Mouse (Mus musculus): ENCODE results near the gene Fstl1.

Gene Fstl1

DNA sequence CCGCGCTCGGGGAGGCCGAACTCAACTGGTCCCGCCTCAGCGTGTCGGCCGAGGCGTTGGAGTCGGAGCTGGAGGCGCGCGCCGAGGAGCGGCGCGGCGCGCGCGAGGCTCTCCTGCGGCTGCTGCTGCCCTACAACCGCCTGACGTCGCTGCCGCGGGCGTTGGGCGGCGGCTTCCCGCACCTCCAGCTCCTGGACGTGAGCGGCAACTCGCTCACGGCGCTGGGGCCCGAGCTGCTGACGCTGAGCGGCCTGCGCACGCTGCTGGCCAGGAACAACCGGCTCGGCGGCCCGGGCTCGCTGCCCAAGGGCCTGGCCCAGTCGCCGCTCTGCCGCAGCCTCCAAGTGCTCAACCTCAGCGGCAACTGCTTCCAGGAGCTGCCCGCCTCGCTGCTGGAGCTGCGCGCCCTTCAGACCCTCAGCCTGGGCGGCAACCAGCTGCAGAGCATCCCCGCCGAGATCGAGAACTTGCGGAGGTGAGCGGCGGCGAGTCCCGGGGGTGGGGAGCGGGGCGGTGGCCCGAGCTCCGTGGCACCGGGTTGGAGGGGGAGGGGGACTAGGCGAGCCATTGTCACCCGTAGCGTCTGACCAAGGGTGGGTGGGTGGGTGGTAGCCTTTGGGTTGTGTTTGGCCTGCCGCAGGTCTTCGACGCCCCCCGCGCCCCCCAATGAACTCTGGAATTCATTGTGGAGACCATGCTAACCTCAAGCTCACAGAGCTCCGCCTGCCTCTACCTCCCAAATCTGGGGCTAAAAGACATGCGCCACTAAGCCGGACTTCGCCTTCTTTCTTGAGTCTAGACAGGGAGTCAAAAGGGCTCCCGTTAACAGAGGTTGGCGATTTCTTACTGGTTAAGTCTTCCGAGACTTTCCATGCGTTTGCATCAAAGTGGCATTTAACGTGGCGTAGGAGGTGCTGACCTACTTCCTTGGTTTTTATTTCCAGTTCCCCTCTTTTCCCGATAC, 92.1 kb downstream of the Fstl1 start:
- DNase-seq (ENCODE audit: low read depth, low spot score) = peak; percentile 74

DNA sequence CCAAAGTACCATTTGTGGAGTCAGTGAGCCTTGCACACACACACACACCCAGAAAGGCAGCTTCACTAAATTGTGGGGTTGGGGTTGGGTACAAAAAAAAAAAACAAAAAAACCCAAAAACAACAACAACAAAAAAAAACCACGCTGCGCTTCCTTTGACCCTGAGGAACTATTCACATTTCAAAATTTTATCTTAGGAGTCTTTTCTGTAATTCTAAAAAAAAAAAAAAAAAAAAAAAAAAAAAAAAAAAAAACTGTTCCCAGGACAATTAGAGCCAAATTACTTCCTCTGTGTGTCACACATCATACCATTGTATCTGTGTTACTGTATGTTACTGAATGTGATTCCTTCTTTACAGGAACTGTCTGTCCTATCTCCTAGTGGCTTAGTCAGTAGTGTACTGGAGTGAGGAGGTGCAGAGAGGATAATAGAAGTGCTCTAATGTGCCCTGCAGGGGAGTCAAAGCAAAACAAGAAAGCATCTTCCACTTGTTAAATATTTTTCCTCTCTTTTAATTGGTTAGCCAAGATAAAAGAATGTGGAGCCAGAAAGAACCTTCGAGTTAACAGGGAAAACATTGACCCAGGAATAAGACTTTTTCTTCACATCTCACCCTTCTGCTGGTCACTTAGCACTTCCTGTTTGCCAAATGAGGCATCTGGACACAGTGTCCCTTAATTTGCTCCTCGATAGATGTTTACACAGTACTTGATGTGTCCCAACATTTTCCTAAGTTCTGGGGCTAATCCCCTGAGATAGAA, 93.0 kb downstream of the Fstl1 start:
- DNase-seq (ENCODE audit: low read depth, low spot score) = peak; percentile 30

DNA sequence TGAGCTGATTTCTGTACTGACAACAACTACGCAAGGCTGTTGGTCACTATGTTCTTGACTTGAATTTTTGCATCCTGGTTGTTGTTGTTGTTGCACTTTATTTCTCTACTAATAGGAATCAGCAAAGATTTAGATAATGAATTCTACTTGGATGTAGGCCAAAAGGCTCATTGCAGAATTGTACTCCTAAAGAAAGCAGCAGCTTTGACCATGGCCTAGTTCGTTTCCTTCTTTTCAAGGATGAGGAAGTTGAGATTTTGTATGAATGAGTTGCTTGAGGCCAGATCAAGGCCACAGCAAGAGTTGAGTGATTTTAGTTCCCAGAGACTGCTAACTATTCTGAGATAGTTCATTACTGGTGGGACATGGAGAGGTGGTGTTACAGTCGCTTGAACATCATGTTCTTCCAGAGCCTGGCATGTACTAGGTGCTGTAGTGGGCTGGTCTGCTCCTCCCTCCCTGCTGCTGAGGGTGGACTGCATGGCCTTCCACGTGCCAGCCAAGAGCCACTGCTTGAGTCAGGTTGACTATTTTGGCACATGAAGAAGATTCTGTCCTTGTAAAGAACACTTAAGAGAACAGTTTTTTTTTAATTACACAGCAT, 94.5 kb downstream of the Fstl1 start:
- no peak for DNase-seq (ENCODE audit: low read depth, low spot score)

DNA sequence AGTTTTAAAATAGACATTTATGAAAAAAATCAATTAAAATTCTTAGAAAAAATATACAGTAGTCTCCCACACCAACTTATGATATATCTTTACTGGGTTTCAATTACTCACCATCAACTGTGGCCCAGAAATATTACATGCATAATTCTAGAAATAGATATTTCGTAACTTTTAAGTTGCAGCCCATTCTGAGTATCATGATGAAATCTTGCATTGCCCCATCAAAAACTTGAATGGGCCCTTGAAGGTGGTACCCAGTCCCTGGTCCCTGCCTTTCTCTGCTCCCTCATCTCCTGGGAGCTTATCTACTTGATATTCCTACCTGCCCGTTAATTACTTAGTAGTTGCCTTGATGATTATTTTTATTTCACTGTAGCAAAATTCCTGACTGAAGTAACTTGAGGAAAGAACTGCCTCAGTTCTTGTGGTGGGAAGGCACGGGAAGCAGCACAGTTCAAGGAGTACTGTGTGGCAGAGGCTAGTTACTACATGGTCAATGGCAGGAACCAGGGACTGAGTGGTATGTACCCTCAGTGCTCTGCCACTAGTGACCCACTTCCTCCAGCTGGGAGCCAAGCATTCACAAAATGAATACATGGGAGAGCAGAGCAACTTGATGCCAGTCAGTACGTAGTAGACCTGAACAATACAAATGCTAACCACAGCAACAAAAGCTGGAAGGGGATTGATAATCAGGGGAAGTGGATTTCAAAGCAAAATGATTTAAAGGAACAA, 98.0 kb downstream of the Fstl1 start:
- no peak for DNase-seq (ENCODE audit: low read depth, low spot score)

DNA sequence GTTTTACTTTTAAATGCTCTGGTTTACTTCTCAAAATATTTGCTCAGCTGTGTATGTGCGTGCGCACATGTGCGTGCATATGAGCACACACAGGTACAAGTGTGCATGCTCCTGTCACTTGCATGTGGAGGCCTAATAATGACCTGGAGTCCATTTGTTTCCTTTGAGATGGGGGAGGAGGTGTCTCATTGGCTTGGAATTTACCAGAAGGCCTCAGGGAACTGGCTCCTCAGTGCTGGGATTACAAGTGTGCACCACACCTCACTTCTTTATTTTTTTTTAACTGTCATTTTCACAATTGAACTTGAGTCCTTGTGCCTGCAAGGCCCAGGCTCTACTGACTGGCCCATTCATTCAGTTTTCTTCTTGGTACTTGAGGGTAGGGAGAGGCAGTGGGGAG, 100.7 kb downstream of the Fstl1 start:
- no peak for DNase-seq (ENCODE audit: low read depth, low spot score)

DNA sequence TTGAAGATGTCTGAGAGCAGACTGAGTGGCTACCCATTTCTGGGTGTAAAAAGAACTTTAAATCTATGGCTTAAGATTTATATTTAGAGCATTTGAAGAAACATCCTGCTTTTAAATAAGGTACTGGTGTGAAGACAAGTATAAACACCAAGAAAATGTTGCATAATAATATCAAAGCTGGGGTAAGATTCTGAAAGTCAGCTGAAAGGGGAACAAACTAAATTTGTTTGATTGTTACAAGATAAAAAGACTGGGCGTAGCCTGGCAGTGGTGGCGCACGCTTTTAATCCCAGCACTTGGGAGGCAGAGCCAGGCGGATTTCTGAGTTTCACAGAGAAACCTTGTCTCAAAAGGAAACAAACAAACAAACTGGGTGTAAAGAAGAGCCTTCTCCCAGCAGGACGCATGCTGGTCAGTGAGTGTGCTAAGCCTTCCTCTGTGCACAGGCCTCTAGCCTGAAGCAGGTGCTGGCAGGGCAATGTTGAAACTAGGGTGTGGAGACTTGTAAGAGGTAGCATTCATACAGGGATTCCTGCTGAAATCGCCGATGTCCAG, 102.4 kb downstream of the Fstl1 start:
- DNase-seq (ENCODE audit: low read depth, low spot score) = no peak

DNA sequence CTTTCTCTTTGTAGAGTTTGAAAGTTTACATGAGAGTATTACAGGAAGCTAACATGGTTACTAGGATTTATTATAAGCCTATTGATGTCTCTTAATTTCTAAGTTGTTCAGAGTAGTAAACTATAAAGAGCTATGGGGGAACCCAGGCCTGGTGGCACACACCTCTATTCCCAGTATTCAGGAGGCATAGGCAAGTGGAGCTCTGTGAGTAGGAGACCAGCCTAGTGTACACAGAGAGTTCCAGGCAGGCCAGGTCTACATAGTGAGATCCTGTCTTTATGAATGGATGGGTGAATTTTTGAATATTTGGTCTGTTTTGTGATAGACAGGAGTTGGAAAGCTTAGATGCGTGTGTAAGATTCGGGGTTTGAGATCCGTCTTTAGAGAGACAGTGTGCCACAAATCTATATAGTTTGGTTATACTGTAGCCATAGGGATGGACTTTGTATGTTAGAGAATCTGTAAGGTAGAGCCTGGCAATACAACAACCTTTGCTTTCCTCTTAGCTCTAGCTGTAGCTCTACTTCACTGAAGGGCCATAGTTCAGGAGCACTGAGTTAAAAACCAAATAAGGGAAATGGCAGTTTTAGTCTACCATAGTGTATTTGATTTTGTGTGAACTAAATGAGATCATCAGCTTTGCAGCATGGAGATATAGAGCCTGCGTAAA, 103.2 kb downstream of the Fstl1 start:
- DNase-seq (ENCODE audit: low read depth, low spot score) = no peak

DNA sequence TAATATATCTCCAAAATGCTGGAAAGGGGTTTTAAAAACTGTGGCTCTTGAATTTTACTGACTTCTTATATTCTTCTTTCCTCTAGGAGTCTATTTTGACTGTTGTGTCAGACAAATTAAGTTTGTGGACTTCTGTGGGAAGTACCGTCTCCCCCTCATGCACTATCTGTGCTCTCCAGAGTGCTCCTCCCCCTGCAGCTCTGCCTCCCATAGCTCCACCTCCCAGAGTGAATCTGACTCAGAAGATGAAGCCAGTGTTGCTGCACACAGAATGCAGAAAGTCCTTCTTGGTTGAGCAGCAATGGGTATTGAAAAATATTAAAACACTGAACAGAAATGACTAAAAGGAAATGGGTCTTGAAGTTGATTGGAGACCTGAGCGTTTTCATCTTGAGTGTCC, 104.5 kb downstream of the Fstl1 start:
- peak; percentile 14 for DNase-seq (ENCODE audit: low read depth, low spot score)

All from R1 (cell line).